23 mouse cellular contexts compared by ENCODE assay signal in the genomic region with DNA sequence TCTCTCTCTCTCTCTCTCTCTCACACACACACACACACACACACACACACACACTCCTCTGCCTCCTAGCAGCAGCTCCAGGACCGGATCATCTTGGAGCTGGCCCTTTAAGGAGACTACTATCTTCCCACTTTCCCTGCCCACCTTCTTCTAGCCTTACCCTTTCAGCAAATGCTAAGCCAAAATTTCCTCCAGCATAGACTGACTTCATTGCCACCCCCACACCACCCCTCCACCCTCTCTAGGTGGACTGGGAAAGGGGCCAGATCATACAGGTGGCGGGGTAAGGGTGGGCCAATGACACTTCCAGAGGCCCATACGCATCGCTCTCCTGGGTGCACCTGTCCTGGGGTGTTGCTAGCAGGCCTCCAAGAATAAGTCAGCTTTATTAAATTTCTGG. TPM values are rescaled to one million over a fixed set of nuclear protein-coding genes. Genes with fewer than 3 reads are reported as not detected.
"Had no signal": no experiment of that assay in that cellular context is flagged by ENCODE, and none has a peak within 500 bp of the region (broad histone marks: within the 10 kb centered on the region; RNA-seq: fewer than 3 reads in every experiment).

No protein-coding gene starts in this region.

- H3K9ac ChIP-seq: heart, embryonic 12.5 days; hindbrain, embryonic 12.5 days; hindbrain, embryonic 14.5 days; intestine, embryonic 15.5 days; limb, embryonic 12.5 days had no signal

- H3K9me3 ChIP-seq: heart, embryonic 10.5 days; heart, embryonic 12.5 days; hindbrain, embryonic 10.5 days; hindbrain, embryonic 12.5 days; intestine, embryonic 15.5 days; limb, embryonic 10.5 days; limb, embryonic 12.5 days had no signal

- H3K27ac ChIP-seq: heart, embryonic 10.5 days; hindbrain, embryonic 10.5 days; hindbrain, embryonic 12.5 days; hindbrain, embryonic 14.5 days; intestine, embryonic 15.5 days; limb, embryonic 10.5 days; limb, embryonic 12.5 days; liver, embryonic 14.5 days had no signal

- H3K36me3 ChIP-seq: heart, embryonic 10.5 days; heart, embryonic 12.5 days; hindbrain, embryonic 10.5 days; intestine, embryonic 15.5 days; limb, embryonic 10.5 days had no signal

- DNase-seq: gastrocnemius, postnatal 14 days; heart, adult 18-20 months; heart, postnatal 10 days; heart, postnatal 4 days; kidney, adult 18-20 months; kidney, adult 8-10 months; kidney, postnatal 10 days; kidney, postnatal 25 days; kidney, postnatal 4 days; liver had no signal

- H3K4me3 ChIP-seq: heart, embryonic 10.5 days; heart, embryonic 12.5 days; hindbrain, embryonic 10.5 days; hindbrain, embryonic 12.5 days; intestine, embryonic 15.5 days; limb, embryonic 10.5 days; limb, embryonic 12.5 days had no signal

- H3K4me2 ChIP-seq: heart, embryonic 12.5 days; hindbrain, embryonic 12.5 days; hindbrain, embryonic 14.5 days; intestine, embryonic 15.5 days; limb, embryonic 12.5 days had no signal

- ATAC-seq: hindbrain, embryonic 16.5 days; inflammation-experienced regulatory T-cells, adult 6 months; intestine, embryonic 15.5 days; intestine, postnatal 0 days had no signal

RNA-seq across cellular contexts. Expression of a gene that starts 7.8 kb away (rescaled TPM):
- total RNA-seq: granulocyte monocyte progenitor cell, adult 5-6 weeks had no signal
